Mouse (Mus musculus) spleen, adult 18-20 months (tissue): Measurements from ENCODE around the gene Uck1.

Experiments used
- DNase-seq, 2 experiments: peaks; one replicate each; pipeline ENCODE4 v3.0.0; 2022; ENCODE audit warnings: mixed read lengths in 2 of 2

The Uck1 gene

DNA sequence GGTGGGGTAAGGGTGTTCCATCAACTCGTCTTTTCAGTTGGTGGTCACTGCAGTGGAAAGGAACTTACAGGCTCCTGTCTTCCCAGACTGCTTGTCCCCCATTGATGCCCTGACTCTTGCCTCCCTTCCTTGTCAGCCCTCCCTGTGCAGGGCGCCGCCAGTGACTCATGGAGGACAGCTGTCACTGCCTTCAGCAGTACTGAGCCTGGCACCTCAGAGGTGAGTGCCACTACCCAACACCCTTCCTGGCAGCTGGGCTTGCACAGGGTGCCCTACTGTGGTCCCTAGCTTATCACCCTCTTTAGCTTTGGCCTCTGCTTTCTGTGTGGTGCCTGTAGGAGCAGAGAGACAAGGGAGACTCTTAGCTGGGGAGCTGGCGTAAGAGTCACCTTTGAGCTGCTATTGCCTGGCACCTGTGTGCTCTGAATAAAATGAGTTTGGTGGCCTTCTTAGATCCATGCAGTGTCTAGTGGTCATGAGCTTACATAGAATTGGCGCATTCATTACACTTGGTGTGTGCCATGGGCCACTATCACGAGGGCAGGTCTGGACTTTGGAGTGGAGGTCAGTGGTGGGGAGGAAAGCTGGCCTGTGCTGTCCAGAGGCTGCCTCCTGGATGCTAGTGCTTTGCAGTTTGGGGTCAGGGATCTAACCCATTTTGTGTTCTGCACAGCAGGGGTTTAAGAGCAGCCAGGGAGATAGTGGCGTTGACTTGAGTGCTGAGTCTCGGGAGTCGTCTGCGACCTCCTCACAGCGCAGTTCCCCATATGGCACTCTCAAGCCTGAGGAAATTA is 41.2 kb downstream of the Uck1 start:
- no peak for DNase-seq

DNA sequence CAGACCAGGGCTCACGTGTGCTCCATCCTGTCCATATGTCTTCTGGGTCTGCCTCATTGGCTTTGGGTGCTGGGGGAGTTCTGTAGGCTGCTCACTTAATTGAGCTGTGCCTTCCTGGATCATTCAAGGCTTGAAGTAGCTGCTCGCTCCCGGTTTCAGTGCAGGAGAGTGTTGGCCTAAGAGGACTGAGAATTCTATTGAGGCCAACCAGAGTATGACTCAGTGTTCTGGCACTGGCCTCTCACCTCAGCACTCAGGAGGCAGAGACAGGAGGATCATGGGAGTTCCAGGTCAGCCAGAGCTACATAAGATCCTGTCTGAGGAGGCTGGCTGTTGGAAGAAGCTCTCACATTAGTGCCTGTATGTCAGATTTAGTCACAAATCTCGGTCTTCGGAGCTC is 41.8 kb downstream of the Uck1 start:
- no peak for DNase-seq

DNA sequence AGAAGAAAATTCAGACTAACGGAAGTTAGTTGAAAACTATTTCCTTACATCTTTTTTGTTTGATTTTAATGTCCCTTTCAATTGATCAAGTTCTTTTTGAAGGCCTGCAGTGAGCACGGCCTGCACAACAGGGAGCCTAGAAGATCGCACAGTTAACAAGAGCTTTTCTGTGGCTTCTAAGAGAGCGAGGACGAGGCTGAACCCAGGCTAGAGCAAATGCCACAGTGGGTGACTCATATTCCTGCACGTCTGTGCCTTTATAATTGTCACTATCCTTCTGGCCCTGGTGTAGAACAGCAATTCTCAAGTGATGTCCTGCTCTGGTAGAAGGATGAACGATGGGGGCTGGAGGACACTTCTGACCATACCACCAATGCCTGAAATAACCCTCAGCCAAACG is 42.3 kb downstream of the Uck1 start:
- DNase-seq, result no peak

GRCm38 (mm10) chr2:32216506-32216905 is 43.5 kb downstream of the Uck1 start:
- DNase-seq, result no peak

GRCm38 (mm10) chr2:32215576-32215975 is 44.4 kb downstream of the Uck1 start:
- DNase-seq, result no peak

- no peak for DNase-seq
Observed at GRCm38 (mm10) chr2:32213000-32213399, 47.0 kb downstream of the Uck1 start.

- DNase-seq, result no peak
Observed at GRCm38 (mm10) chr2:32211689-32212088, 48.3 kb downstream of the Uck1 start.

DNA sequence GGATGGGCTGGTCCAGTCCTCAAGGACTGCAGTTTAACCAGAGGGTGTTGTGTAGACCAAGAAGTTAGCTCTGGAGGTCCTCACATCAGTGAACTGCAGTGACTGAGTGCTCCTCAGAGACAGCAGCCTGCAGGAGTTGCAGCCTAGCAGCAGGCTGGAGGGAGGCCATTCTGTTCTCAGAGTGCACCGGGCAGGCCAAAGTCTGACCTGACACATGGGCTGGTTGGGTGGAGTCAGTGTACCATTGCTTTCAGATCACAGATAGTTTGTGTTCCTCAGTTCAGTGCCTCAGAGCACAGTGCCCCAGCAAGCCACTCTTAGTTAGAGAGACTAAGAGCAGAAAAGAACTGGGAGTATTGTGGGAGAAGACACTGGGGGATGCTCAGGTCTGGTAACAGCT is 52.3 kb downstream of the Uck1 start:
- no peak for DNase-seq
